Mouse (Mus musculus): ENCODE data around the gene Retsat. TPM values are rescaled to one million over a fixed set of nuclear protein-coding genes. Genes with fewer than 3 reads are reported as not detected.

The Retsat gene
- polyA plus RNA-seq, 1 experiment from 2014 or later: 16.4 TPM

DNA sequence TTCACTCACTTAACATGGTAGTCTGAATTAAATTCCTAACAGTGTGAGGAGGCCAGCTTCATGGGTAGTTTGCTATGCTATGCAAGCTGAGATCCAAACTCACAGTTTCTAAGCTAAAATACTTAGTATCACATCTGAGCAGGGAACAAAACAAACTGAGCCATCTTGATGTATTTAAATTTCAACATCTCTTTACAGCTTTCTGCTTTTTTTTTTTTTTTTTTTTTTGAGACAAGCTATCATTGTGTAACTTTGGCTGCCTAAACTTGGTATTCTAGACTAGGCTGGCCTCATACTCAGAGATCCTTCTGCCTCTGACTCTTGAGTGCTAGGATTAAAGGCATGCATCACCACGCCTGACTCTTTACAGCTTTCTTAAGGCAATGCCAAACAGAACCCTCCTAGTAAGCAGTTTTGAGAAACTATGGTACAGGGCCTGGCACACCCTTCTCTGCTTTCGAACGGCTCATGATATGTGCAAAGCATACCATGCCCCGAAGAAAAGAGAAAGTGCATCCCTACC is 10.4 kb downstream of the Retsat start:
- H3K9ac ChIP-seq (ENCODE audit: low read depth, low read length): no peak overlapping the region
- no peak overlapping the region for H3K4me2 ChIP-seq (ENCODE audit: low read depth, low read length)
- H3K36me3 ChIP-seq (ENCODE audit: control insufficient read depth, insufficient read depth, low read length): peaks cover 84% of the 10 kb centered on the region
- no peaks in the 10 kb centered on the region for H3K27me3 ChIP-seq (replicated peaks; ENCODE audit: control insufficient read depth, insufficient read depth, low read length)
- ATAC-seq (ENCODE audit: low read depth) (no peak), DNase-seq (ENCODE audit: low spot score) (no peak)
- H3K27ac ChIP-seq (replicated peaks; ENCODE audit: low read depth, low read length): no peak overlapping the region
- H3K9me3 ChIP-seq (ENCODE audit: control insufficient read depth, low read length): no peaks in the 10 kb centered on the region
- no peaks in the 10 kb centered on the region for H3K4me1 ChIP-seq (ENCODE audit: control insufficient read depth, insufficient read depth, low read length)
- no peak overlapping the region for H3K4me3 ChIP-seq (ENCODE audit: low read depth, low read length)
- WGBS: 87% methylated on average over 4 of the region's 4 CpGs

DNA sequence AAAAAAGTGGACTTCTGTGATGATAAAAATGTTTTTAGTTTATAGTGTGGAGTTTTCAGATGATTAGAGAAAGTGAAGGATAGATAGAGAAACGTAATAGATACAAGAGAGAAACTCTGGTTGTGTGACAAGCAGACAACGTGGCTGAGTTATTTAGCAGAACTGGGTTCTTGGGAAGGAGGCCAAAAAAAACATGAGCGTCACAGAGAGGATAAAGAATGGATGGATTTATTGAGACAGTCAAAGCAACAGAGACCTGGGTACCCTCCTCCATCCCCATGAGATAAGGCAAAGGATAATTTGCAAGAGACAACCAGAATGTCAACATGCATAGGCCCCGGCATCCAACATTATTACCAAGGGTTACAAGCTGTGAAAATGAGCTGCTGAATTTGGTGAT is 12.0 kb downstream of the Retsat start:
- Histone ChIP-seq H3K9me3 (ENCODE audit: control insufficient read depth, low read length) (no peaks in the 10 kb centered on the region), H3K27me3 (replicated peaks; ENCODE audit: control insufficient read depth, insufficient read depth, low read length) (no peaks in the 10 kb centered on the region), H3K36me3 (ENCODE audit: control insufficient read depth, insufficient read depth, low read length) (peaks cover 74% of the 10 kb centered on the region), H3K27ac (replicated peaks; ENCODE audit: low read depth, low read length) (no peak overlapping the region), H3K4me1 (ENCODE audit: control insufficient read depth, insufficient read depth, low read length) (peaks cover 9% of the 10 kb centered on the region), H3K9ac (ENCODE audit: low read depth, low read length) (no peak overlapping the region), H3K4me3 (ENCODE audit: low read depth, low read length) (no peak overlapping the region), H3K4me2 (ENCODE audit: low read depth, low read length) (no peak overlapping the region)
- 77% methylated on average over 4 of the region's 4 CpGs for WGBS
- ATAC-seq (ENCODE audit: low read depth) (no peak), DNase-seq (ENCODE audit: low spot score) (no peak)

- WGBS: 56% methylated on average over 2 of the region's 2 CpGs
- no peak overlapping the region for H3K27ac ChIP-seq (replicated peaks; ENCODE audit: low read depth, low read length)
- H3K4me2 ChIP-seq (ENCODE audit: low read depth, low read length): peak overlapping the region; percentile 80
- ATAC-seq (ENCODE audit: low read depth) (no peak), DNase-seq (ENCODE audit: low spot score) (no peak)
- H3K4me1 ChIP-seq (ENCODE audit: control insufficient read depth, insufficient read depth, low read length): peaks cover 22% of the 10 kb centered on the region
- peak overlapping the region; percentile 57 for H3K4me3 ChIP-seq (ENCODE audit: low read depth, low read length)
- H3K27me3 ChIP-seq (replicated peaks; ENCODE audit: control insufficient read depth, insufficient read depth, low read length): no peaks in the 10 kb centered on the region
- no peaks in the 10 kb centered on the region for H3K9me3 ChIP-seq (ENCODE audit: control insufficient read depth, low read length)
- H3K36me3 ChIP-seq (ENCODE audit: control insufficient read depth, insufficient read depth, low read length): peaks cover 38% of the 10 kb centered on the region
- H3K9ac ChIP-seq (ENCODE audit: low read depth, low read length): peak overlapping the region; percentile 74
These were observed 16.9 kb downstream of the Retsat start for GRCm38 (mm10) chr6:72615151-72615550.

DNA sequence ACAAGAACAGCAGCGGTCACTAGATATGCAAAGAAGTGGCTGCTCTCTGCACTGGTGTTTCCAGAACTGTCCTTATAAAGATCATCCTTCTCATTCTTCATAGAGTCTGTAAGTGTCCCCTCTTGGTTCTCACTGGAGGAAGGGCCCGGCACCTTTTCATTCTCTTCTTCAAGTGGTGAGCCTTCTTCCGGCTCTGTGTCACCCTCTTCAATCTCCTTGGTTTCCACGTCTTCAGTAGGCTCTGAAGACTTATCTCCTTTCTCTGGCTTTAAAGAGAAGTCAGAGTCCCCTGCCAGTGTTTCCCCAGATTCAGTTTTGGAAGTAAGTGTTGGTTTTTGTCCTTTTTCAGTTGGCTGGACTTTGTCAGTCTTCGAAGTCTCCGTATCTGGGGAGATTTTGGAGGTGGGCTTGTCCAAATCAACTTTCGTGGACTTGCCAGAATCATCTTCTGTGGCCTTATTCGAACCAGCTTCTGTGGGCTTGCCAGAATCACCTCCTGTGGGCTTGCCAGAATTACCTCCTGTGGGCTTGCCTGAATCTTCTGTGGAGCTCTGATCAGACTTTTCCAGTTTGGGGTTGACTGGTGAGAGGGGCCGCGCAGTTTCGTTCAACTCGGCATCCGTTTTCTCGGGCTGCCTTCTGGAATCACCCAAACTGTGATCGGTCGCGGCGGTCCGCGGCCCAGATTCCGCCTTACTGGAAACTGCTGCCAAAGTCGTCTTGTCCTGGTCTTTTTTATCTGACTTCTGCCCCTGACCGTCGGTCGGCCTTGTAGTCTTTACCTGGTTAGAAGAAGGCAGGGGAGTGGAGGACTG is 17.5 kb downstream of the Retsat start:
- peak overlapping the region; percentile 57 for H3K4me3 ChIP-seq (ENCODE audit: low read depth, low read length)
- H3K4me1 ChIP-seq (ENCODE audit: control insufficient read depth, insufficient read depth, low read length): peaks cover 22% of the 10 kb centered on the region
- 26% methylated on average over 25 of the region's 25 CpGs for WGBS
- no peaks in the 10 kb centered on the region for H3K9me3 ChIP-seq (ENCODE audit: control insufficient read depth, low read length)
- no peak overlapping the region for H3K27ac ChIP-seq (replicated peaks; ENCODE audit: low read depth, low read length)
- DNase-seq (ENCODE audit: low spot score) (no peak), ATAC-seq (ENCODE audit: low read depth) (no peak)
- peak overlapping the region; percentile 74 for H3K9ac ChIP-seq (ENCODE audit: low read depth, low read length)
- H3K4me2 ChIP-seq (ENCODE audit: low read depth, low read length): peak overlapping the region; percentile 80
- H3K36me3 ChIP-seq (ENCODE audit: control insufficient read depth, insufficient read depth, low read length): peaks cover 32% of the 10 kb centered on the region
- no peaks in the 10 kb centered on the region for H3K27me3 ChIP-seq (replicated peaks; ENCODE audit: control insufficient read depth, insufficient read depth, low read length)

DNA sequence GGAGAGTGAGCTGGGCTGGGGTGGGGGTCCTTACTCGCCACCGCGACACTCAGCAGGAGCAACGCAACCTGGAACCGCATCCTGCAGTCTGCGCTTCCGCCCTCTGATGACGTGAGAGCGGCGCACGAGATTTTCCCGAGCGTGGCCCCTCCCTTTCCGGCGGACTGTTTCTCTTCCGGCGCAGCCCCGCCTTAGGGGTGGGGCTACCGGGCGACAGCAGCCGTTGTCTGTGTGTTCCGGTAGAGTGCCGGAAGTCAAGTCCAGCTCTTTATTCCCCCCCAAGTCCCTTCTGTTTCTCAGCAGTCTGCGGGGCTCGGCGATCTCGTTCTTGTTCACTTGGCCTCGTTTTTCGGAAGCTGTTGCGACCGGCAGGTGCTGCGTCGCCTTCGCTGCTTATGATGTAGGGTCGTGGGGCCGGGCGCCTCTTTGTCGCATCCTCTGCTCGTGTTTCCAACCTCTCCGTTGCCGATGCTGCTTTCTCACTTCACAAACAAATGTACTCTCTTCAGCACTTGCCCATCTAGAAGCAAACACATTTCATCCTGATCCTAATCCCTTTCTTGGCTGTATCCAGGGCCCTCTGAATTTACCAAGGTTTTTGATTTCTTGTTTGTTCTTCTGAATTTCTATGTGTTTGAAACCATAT is 18.5 kb downstream of the Retsat start, which contains the start of gene Tgoln1:
Tgoln1 (minus strand) TSS at position 358 of the 646 bp plus-strand sequence.
- Histone ChIP-seq H3K4me2 (ENCODE audit: low read depth, low read length) (peak within 1 kb of the TSS; percentile 80), H3K4me1 (ENCODE audit: control insufficient read depth, insufficient read depth, low read length) (peaks cover 22% of the 10 kb centered on the region), H3K9me3 (ENCODE audit: control insufficient read depth, low read length) (no peaks in the 10 kb centered on the region), H3K36me3 (ENCODE audit: control insufficient read depth, insufficient read depth, low read length) (peaks cover 22% of the 10 kb centered on the region), H3K27ac (replicated peaks; ENCODE audit: low read depth, low read length) (peak within 1 kb of the TSS; percentile 78), H3K4me3 (ENCODE audit: low read depth, low read length) (peak within 1 kb of the TSS; percentile 57), H3K27me3 (replicated peaks; ENCODE audit: control insufficient read depth, insufficient read depth, low read length) (no peaks in the 10 kb centered on the region), H3K9ac (ENCODE audit: low read depth, low read length) (peak within 1 kb of the TSS; percentile 74)
- peak; percentile 97 for DNase-seq (ENCODE audit: low spot score)
- peak; percentile 98 for ATAC-seq (ENCODE audit: low read depth)
- under 1% methylated on average over 24 of the region's 41 CpGs for WGBS

DNA sequence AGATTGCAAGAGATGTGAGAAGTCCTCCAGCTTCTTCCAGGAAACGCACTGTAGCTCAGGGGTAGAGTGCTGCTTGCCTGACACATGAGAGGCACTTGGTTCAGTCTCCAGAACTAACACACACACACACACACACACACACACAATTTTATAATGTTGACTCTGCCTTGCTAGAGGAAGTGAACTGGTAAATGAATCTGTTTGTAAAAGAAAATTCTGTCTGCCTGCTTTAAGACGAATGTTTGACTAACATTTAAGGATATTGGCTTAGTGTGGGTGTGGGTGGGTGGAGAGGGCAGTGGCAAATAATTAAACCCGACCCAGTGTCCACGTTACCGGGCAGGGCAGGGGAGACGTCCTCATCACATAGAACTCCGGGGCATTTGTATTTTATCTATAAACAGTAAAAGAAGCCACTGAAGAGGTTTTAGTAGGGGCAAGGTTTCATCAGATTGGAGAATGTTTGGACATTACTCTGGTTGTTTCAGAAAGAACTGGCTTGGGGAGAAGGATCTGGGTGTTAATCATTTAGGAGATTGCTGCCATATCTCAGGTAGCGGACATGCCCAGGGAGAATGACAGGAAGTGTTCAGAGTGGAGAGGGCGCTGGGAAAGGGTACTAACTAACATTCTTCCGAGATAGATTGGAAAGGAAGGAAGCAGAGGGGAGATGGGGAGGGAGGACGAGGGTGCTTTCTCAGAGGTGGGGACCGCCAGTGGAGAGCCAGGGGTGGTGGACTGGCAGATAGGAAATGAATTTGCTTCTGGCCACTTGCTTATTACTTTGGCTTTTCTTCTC is 21.7 kb downstream of the Retsat start:
- H3K27me3 ChIP-seq (replicated peaks; ENCODE audit: control insufficient read depth, insufficient read depth, low read length): no peaks in the 10 kb centered on the region
- no peaks in the 10 kb centered on the region for H3K9me3 ChIP-seq (ENCODE audit: control insufficient read depth, low read length)
- H3K36me3 ChIP-seq (ENCODE audit: control insufficient read depth, insufficient read depth, low read length): 0 out of 2 replicates have a peak, but pooled peaks cover 6% of the 10 kb centered on the region
- no peak overlapping the region for H3K4me2 ChIP-seq (ENCODE audit: low read depth, low read length)
- ATAC-seq (ENCODE audit: low read depth) (no peak), DNase-seq (ENCODE audit: low spot score) (no peak)
- H3K4me3 ChIP-seq (ENCODE audit: low read depth, low read length): no peak overlapping the region
- no peak overlapping the region for H3K27ac ChIP-seq (replicated peaks; ENCODE audit: low read depth, low read length)
- H3K9ac ChIP-seq (ENCODE audit: low read depth, low read length): no peak overlapping the region
- 58% methylated on average over 12 of the region's 12 CpGs for WGBS
- peaks cover 16% of the 10 kb centered on the region for H3K4me1 ChIP-seq (ENCODE audit: control insufficient read depth, insufficient read depth, low read length)

DNA sequence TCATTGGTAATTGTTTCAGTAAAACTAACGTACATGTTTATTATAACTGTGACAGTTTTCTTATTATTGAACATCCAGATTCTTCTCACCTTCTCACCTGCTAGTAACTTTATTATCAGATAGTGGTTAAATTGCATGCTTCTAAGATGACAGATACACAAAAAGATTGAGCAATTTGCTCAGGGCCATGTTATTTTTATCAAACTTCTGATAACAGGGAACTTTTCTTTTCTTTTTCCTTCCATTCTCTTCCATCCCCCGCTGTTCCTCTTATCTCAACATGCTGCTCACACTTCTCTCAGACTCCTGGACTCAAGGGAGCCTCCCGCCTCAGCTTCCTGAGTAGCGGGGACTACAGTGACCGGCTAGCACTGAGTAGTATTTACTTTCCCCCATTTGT is 22.6 kb downstream of the Retsat start:
- no peaks in the 10 kb centered on the region for H3K27me3 ChIP-seq (replicated peaks; ENCODE audit: control insufficient read depth, insufficient read depth, low read length)
- 86% methylated on average over 5 of the region's 5 CpGs for WGBS
- H3K27ac ChIP-seq (replicated peaks; ENCODE audit: low read depth, low read length): no peak overlapping the region
- H3K9me3 ChIP-seq (ENCODE audit: control insufficient read depth, low read length): no peaks in the 10 kb centered on the region
- peaks cover 11% of the 10 kb centered on the region; the same call in 1 of the 2 replicates for H3K36me3 ChIP-seq (ENCODE audit: control insufficient read depth, insufficient read depth, low read length)
- peaks cover 6% of the 10 kb centered on the region for H3K4me1 ChIP-seq (ENCODE audit: control insufficient read depth, insufficient read depth, low read length)
- H3K9ac ChIP-seq (ENCODE audit: low read depth, low read length): no peak overlapping the region
- H3K4me2 ChIP-seq (ENCODE audit: low read depth, low read length): no peak overlapping the region
- no peak overlapping the region for H3K4me3 ChIP-seq (ENCODE audit: low read depth, low read length)
- no peak for ATAC-seq (ENCODE audit: low read depth)
- DNase-seq (ENCODE audit: low spot score): no peak

- no peak overlapping the region for H3K9ac ChIP-seq (ENCODE audit: low read depth, low read length)
- H3K9me3 ChIP-seq (ENCODE audit: control insufficient read depth, low read length): no peaks in the 10 kb centered on the region
- H3K4me3 ChIP-seq (ENCODE audit: low read depth, low read length): no peak overlapping the region
- WGBS: 41% methylated on average over 3 of the region's 3 CpGs
- H3K4me1 ChIP-seq (ENCODE audit: control insufficient read depth, insufficient read depth, low read length): no peaks in the 10 kb centered on the region
- peaks cover 31% of the 10 kb centered on the region for H3K36me3 ChIP-seq (ENCODE audit: control insufficient read depth, insufficient read depth, low read length)
- DNase-seq (ENCODE audit: low spot score) (no peak), ATAC-seq (ENCODE audit: low read depth) (no peak)
- H3K4me2 ChIP-seq (ENCODE audit: low read depth, low read length): no peak overlapping the region
- no peak overlapping the region for H3K27ac ChIP-seq (replicated peaks; ENCODE audit: low read depth, low read length)
- H3K27me3 ChIP-seq (replicated peaks; ENCODE audit: control insufficient read depth, insufficient read depth, low read length): no peaks in the 10 kb centered on the region
These were observed 24.6 kb downstream of the Retsat start for GRCm38 (mm10) chr6:72622917-72623316.
